Mouse (Mus musculus) heart, adult 2 months (tissue): ENCODE data around the gene Prkar2b.

Experiments used
- CTCF ChIP-seq: fragments of 200-600 bp; IDR thresholded peaks from 2 replicates; pipeline ENCODE4 v1.8.1; 2022; ENCODE audit warnings: antibody characterized with exemption, mild to moderate bottlenecking, moderate library complexity
- POLR2A ChIP-seq: fragments of 200-500 bp; IDR thresholded peaks from 2 replicates; pipeline ENCODE4 v1.6.1; 2011; ENCODE audit warnings: mild to moderate bottlenecking, low read depth, low read length, control low read depth; ENCODE audit not compliant: insufficient read depth

- no peak for TF ChIP-seq POLR2A
- TF ChIP-seq CTCF: no peak
These were observed 95.4 kb downstream of the Prkar2b start for GRCm38 (mm10) chr12:31965517-31966212.
